Mouse (Mus musculus) lung, postnatal 0 days (tissue): ENCODE measurements around the gene Smoc1. TPM values are rescaled to one million over a fixed set of nuclear protein-coding genes. Genes with fewer than 3 reads are reported as not detected.

Experiments used
- ATAC-seq: fragments of 200-750 bp; cut with Nextera tagmentation; 2 replicates; pipeline ENCODE4 v1.8.0; 2017; ENCODE audit warnings: moderate library complexity
- DNase-seq: peaks from one replicate; pipeline ENCODE4 v3.0.0-alpha.2; 2016; ENCODE audit warnings: low spot score
- H3K27ac ChIP-seq: fragments of 300-500 bp; sonication (generic); 2 replicates; pipeline ENCODE4 v1.5.1; 2014; ENCODE audit warnings: antibody characterized with exemption, mild to moderate bottlenecking, low read length, mixed read lengths
- H3K27me3 ChIP-seq: fragments of 300-500 bp; sonication (generic); replicated peaks from 2 replicates; pipeline ENCODE4 v1.6.1; 2014; ENCODE audit warnings: low read length, mixed read lengths; ENCODE audit not compliant: insufficient read depth
- H3K36me3 ChIP-seq: fragments of 300-500 bp; sonication (generic); 2 replicates; pipeline ENCODE4 v1.6.1; 2014; ENCODE audit warnings: low read length, mixed read lengths; ENCODE audit not compliant: insufficient read depth
- H3K4me1 ChIP-seq: fragments of 300-500 bp; sonication (generic); 2 replicates; pipeline ENCODE4 v1.6.1; 2014; ENCODE audit warnings: antibody characterized with exemption, low read depth, low read length, mixed read lengths; ENCODE audit not compliant: insufficient read depth
- H3K4me2 ChIP-seq: fragments of 300-500 bp; sonication (generic); replicated peaks from 2 replicates; pipeline ENCODE4 v1.6.1; 2014; ENCODE audit warnings: low read depth, mild to moderate bottlenecking, low read length, moderate library complexity, mixed read lengths
- H3K4me3 ChIP-seq: fragments of 300-500 bp; sonication (generic); 2 replicates; pipeline ENCODE4 v1.5.1; 2014; ENCODE audit warnings: low read depth, low read length
- H3K9ac ChIP-seq: fragments of 300-500 bp; sonication (generic); replicated peaks from 2 replicates; pipeline ENCODE4 v1.6.1; 2014; ENCODE audit warnings: low read depth, mild to moderate bottlenecking
- H3K9me3 ChIP-seq: fragments of 300-500 bp; sonication (generic); 2 replicates; pipeline ENCODE4 v1.6.1; 2016; ENCODE audit warnings: low read length, mixed read lengths
- CTCF ChIP-seq: IDR thresholded peaks from 2 replicates; pipeline ENCODE4 v1.5.1; 2016; ENCODE audit warnings: antibody characterized with exemption, mild to moderate bottlenecking
- EP300 ChIP-seq: IDR thresholded peaks from 2 replicates; pipeline ENCODE4 v1.6.1; 2016; ENCODE audit warnings: antibody characterized with exemption, mild to moderate bottlenecking, control low read depth
- WGBS: fragments of 180-500 bp; shearing (Covaris S2); extraction: QIAGEN DNeasy Blood & Tissue Kit; methylation state at CpG from one replicate; pipeline ENCODE4 v1.1.7; 2014; 5-methylcytosine and 5-hydroxymethylcytosine counted together
- polyA plus RNA-seq: library from polyadenylated mRNA; unstranded; fragments of >200 nt; fragmentation: Nextera tagmentation; extraction: Ambion mirVana; gene quantifications from 2 replicates; pipeline ENCODE4 v1.2.1, GENCODE M21; 2015

Smoc1 gene
- polyA plus RNA-seq, 1 experiment from 2014 or later = 0.19 TPM

- WGBS = 59% methylated on average over 3 of the region's 3 CpGs
Observed at GRCm38 (mm10) chr12:81081031-81081430, 54.4 kb downstream of the Smoc1 start.

GRCm38 (mm10) chr12:81083146-81083545, 56.5 kb downstream of the Smoc1 start:
- H3K4me2 ChIP-seq = no peak overlapping the region
- TF ChIP-seq CTCF = no peak
- H3K27me3 ChIP-seq = no peaks in the 10 kb centered on the region
- H3K9me3 ChIP-seq = no peaks in the 10 kb centered on the region
- H3K36me3 ChIP-seq = no peaks in the 10 kb centered on the region
- H3K9ac ChIP-seq = no peak overlapping the region
- DNase-seq = no peak
- ATAC-seq = no peak
- no peak overlapping the region for H3K27ac ChIP-seq
- 73% methylated on average over 5 of the region's 5 CpGs for WGBS
- H3K4me1 ChIP-seq = no peaks in the 10 kb centered on the region
- H3K4me3 ChIP-seq = no peak overlapping the region

More at GRCm38 (mm10) chr12:81081031-81081430, 54.4 kb downstream of the Smoc1 start:
- Histone ChIP-seq H3K9ac (no peak overlapping the region), H3K4me1 (0 out of 2 replicates have a peak, but pooled peaks cover 3% of the 10 kb centered on the region), H3K36me3 (no peaks in the 10 kb centered on the region), H3K4me2 (no peak overlapping the region), H3K4me3 (no peak overlapping the region), H3K27me3 (no peaks in the 10 kb centered on the region), H3K9me3 (no peaks in the 10 kb centered on the region), H3K27ac (no peak overlapping the region)
- no peak for TF ChIP-seq EP300
- TF ChIP-seq CTCF = no peak
- DNase-seq (no peak), ATAC-seq (no peak)

GRCm38 (mm10) chr12:81085244-81085643, 58.6 kb downstream of the Smoc1 start:
- no peak overlapping the region for H3K27ac ChIP-seq
- no peaks in the 10 kb centered on the region for H3K9me3 ChIP-seq
- no peak overlapping the region for H3K4me2 ChIP-seq
- WGBS = 31% methylated on average over 1 of the region's 1 CpGs
- H3K36me3 ChIP-seq = no peaks in the 10 kb centered on the region
- no peak overlapping the region for H3K4me3 ChIP-seq
- DNase-seq (no peak), ATAC-seq (no peak)
- H3K27me3 ChIP-seq = no peaks in the 10 kb centered on the region
- H3K9ac ChIP-seq = no peak overlapping the region
- H3K4me1 ChIP-seq = no peaks in the 10 kb centered on the region
- TF ChIP-seq CTCF (no peak), EP300 (no peak)

GRCm38 (mm10) chr12:81088131-81088530, 61.5 kb downstream of the Smoc1 start:
- no peak overlapping the region for H3K9ac ChIP-seq
- H3K4me1 ChIP-seq = no peaks in the 10 kb centered on the region
- H3K36me3 ChIP-seq = no peaks in the 10 kb centered on the region
- WGBS = 59% methylated on average over 5 of the region's 5 CpGs
- no peak overlapping the region for H3K27ac ChIP-seq
- no peaks in the 10 kb centered on the region for H3K9me3 ChIP-seq
- no peak overlapping the region for H3K4me3 ChIP-seq
- TF ChIP-seq EP300 (no peak), CTCF (no peak)
- no peak for ATAC-seq
- no peaks in the 10 kb centered on the region for H3K27me3 ChIP-seq
- no peak overlapping the region for H3K4me2 ChIP-seq
- DNase-seq = no peak

GRCm38 (mm10) chr12:81091641-81092040, 65.0 kb downstream of the Smoc1 start:
- WGBS = 78% methylated on average over 5 of the region's 5 CpGs
- no peak for DNase-seq
- ATAC-seq = no peak

GRCm38 (mm10) chr12:81092641-81093040, 66.0 kb downstream of the Smoc1 start:
- ATAC-seq = no peak
- Histone ChIP-seq H3K9ac (no peak overlapping the region), H3K4me1 (no peaks in the 10 kb centered on the region), H3K4me3 (no peak overlapping the region), H3K4me2 (no peak overlapping the region), H3K36me3 (no peaks in the 10 kb centered on the region), H3K27ac (no peak overlapping the region), H3K27me3 (no peaks in the 10 kb centered on the region), H3K9me3 (no peaks in the 10 kb centered on the region)
- TF ChIP-seq CTCF (no peak), EP300 (no peak)
- DNase-seq = no peak
- WGBS = 70% methylated on average over 3 of the region's 3 CpGs

More at GRCm38 (mm10) chr12:81091641-81092040, 65.0 kb downstream of the Smoc1 start:
- H3K9me3 ChIP-seq = no peaks in the 10 kb centered on the region
- no peaks in the 10 kb centered on the region for H3K36me3 ChIP-seq
- H3K9ac ChIP-seq = no peak overlapping the region
- no peak overlapping the region for H3K4me3 ChIP-seq
- H3K4me2 ChIP-seq = no peak overlapping the region
- TF ChIP-seq CTCF (no peak), EP300 (no peak)
- no peaks in the 10 kb centered on the region for H3K4me1 ChIP-seq
- H3K27ac ChIP-seq = no peak overlapping the region
- H3K27me3 ChIP-seq = no peaks in the 10 kb centered on the region

GRCm38 (mm10) chr12:81093211-81093610, 66.6 kb downstream of the Smoc1 start:
- H3K27ac ChIP-seq = no peak overlapping the region
- 71% methylated on average over 7 of the region's 7 CpGs for WGBS
- H3K27me3 ChIP-seq = no peaks in the 10 kb centered on the region
- H3K9ac ChIP-seq = no peak overlapping the region
- no peaks in the 10 kb centered on the region for H3K4me1 ChIP-seq
- no peak overlapping the region for H3K4me2 ChIP-seq
- no peaks in the 10 kb centered on the region for H3K36me3 ChIP-seq
- ATAC-seq (no peak), DNase-seq (no peak)
- H3K9me3 ChIP-seq = no peaks in the 10 kb centered on the region
- TF ChIP-seq EP300 (no peak), CTCF (no peak)
- H3K4me3 ChIP-seq = no peak overlapping the region
